Mouse (Mus musculus) left cerebral cortex, postnatal 36 days (tissue): ENCODE results near the gene Fbln1. TPM values are rescaled to one million over a fixed set of nuclear protein-coding genes. Genes with fewer than 3 reads are reported as not detected.
A peak's percentile ranks its signal among the peaks of the same experiment; 100 is the strongest.

ENCODE experiments used
- DNase-seq, 2 experiments: peaks; one replicate each; pipeline ENCODE4 v3.0.0; 2021 to 2022; ENCODE audit warnings: low spot score in 2 of 2, mixed read lengths in 1 of 2
- intact Hi-C: fragments of 180-260 bp; cut with DNase I; formaldehyde crosslinking; loops from one replicate; pipeline ENCODE4 v1.15.1; 2025
- total RNA-seq, 2 experiments: library from RNA; stranded (reverse); gene quantifications; 2 replicates each; pipeline ENCODE4 v1.2.3; 2021

Gene Fbln1
- total RNA-seq, 2 experiments from 2014 or later = 9.0 to 14.4 TPM

DNA sequence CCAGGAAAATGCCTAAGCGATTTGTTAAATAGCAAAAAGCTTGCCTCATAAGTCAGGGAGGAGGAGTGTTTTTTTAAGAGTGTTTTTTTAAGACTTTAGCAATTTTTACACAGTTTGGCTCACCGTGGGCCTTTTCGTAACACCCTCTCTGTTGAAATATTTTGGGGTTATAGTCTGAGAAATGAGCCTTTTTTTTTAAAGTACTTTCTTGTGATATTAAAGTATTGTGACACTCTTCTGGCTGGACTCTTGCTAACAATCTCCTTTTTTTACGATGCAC is 26.4 kb downstream of the Fbln1 start:
- no peak for DNase-seq
- intact Hi-C loops = loop anchor here (5.0 kb wide), 1 partner anchor 80 kb away; no protein-coding TSS in a partner anchor

DNA sequence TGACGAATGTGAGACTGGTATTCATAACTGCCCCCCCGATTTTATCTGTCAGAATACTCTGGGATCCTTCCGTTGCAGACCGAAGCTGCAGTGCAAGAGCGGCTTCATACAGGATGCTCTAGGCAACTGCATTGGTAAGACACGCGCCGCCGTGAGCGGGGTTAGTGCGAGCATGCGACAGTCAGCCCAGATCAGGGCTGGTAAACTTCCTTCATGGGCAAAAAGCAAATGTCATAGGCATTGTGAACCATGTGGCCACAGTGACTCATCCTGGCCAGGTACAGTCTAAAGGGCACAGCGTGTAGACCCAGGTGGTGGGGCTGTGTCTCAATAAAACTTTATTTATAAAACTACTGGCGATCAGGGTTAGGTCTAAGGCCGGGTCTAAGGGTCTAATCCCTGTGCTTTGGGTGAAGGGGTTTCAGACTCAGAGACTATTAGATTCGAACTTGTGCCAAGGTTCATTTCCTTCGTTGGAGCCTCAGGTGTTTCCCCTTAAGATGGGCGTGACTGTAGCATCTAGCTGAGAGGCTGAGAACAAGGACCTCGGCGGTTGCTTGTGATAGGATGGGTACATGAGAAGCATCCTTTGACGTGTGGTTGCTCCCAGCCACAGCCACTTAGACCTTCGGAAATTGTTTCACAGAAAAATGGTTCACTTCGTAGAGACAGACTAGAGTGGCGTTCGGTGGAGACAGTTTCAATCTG is 26.9 kb downstream of the Fbln1 start:
- no peak for DNase-seq
- intact Hi-C loops = loop anchor here (5.0 kb wide), 1 partner anchor 80 kb away; no protein-coding TSS in a partner anchor

DNA sequence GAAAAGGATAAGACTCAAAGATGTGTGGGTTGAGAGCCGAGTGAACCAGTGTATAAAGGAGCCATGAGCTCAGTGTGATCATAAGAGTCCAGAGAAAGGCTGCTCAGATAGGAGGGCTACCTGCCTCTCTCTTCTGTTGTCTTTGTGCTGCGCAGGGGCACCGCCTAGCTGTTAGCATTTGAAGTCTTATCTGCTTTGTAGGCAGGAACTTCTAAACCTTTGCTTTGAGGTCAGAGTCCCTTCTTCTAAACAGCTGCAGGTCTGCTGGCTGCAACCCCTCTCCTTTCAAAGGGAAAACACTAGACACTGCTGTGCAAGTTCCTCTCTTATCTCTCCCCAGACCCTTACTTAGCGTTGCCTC is 27.5 kb downstream of the Fbln1 start:
- intact Hi-C loops = loop anchor here (5.0 kb wide), 1 partner anchor 81 kb away; no protein-coding TSS in a partner anchor
- DNase-seq = no peak

DNA sequence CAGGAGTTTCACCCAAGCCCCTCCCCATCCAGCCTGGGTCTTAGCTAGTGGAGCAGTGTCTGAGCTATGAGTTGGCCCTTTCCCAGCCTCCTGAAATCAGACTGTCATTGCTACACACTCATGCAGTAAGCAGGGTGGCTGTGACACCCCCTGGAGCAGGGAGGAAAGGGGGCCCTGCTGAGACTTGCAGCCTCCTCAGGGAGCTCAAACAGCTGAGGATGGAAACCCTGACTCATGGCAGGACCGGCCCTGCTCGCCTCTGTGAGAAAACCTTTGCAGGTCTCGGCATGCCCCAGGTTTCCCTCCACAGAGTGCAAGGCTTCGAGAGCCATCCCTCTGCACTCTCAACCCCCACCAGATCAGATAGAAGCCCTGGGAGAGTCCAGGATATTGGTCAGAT is 27.9 kb downstream of the Fbln1 start:
- DNase-seq = no peak
- intact Hi-C loops = loop anchor here (5.0 kb wide), 1 partner anchor 81 kb away; no protein-coding TSS in a partner anchor

DNA sequence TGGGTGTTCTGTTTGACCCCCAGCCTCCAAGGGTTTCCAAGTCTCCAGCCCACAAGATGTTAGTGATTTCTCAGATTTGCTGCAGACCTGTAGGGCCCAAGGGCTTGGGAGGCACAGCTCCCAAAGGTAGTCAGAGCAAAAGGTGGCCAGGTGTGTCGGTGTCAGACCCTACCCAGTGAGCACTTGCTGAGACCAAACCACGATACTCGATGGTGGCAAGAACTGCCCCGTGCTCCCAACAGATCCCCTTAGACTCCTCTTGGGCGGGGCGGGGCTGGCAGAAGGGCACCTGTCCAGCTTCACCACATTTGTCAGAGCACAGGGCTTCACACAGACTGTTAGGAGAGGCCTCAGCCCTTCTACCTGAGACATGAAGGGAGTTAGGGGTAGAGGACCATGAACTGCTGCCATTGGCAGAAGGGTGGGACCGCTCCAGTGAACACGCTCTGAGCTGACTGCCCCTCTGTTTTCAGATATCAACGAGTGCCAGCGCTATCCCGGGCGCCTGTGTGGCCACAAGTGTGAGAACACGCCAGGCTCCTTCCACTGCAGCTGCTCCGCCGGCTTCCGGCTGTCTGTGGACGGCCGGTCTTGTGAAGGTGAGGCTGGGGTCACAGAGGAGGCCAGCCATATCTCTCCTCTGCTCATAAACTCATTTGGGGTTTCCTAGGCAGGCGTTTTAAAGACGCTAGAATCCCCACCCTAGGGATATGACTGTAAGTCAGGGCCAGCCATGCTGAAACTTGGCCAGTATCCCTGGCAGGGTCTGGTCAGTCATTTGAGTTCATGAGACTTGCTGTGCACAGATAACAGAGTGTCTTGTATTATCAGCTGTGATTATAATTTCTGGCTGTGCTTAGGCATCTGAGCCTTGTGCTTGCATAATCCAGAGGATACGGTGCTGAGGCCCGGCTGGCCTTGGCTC is 33.3 kb downstream of the Fbln1 start:
- intact Hi-C loops = no loop called here
- DNase-seq = no peak

GRCm38 (mm10) chr15:85240086-85240485 is 34.3 kb downstream of the Fbln1 start:
- DNase-seq = no peak
- intact Hi-C loops = no loop called here

GRCm38 (mm10) chr15:85241856-85242255 is 36.1 kb downstream of the Fbln1 start:
- DNase-seq = no peak
- intact Hi-C loops = no loop called here

- DNase-seq = no peak
- intact Hi-C loops = no loop called here
Observed at GRCm38 (mm10) chr15:85244414-85245161, 38.8 kb downstream of the Fbln1 start.

- no peak for DNase-seq
- intact Hi-C loops = no loop called here
Observed at GRCm38 (mm10) chr15:85245241-85246010, 39.7 kb downstream of the Fbln1 start.

- intact Hi-C loops = no loop called here
- no peak for DNase-seq
Observed at GRCm38 (mm10) chr15:85246016-85246415, 40.3 kb downstream of the Fbln1 start.

DNA sequence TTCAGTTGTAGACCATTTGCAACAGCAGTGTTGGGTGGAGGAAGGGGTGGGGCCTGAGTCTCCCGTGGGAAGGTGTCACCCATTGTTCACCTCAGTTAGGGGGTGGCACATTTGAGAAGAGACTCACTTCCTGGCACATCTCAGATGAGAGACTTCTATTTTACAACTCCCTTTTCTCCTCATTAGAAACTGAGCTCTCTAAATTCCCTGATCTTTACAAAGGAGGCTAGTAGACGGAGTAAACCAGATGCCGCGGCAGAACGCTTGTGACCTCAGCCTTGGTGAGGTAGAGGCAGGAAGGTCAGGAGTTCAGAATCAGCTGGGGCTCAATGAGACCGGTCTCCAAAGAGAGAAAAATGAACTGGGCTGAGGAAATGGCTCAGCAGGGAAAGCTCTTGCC is 41.2 kb downstream of the Fbln1 start:
- DNase-seq = no peak
- intact Hi-C loops = no loop called here

DNA sequence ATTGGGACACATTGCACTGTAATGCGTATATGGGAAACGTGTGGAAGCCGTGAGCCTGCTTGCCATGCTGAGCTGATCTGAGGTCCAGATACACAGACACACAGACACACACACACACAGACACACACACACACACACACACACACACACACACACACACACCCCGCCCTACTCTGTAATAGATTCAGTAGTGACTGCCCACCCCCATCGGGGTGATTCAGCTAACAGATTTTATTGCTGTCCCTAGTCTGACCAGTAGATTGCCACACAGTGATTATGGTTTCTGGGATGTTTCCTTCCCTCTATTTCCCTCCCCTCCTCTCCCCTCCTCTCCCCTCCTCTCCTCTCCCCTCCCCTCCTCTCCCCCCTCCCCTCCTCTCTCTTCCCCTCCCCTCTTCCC is 42.6 kb downstream of the Fbln1 start:
- no peak for DNase-seq
- intact Hi-C loops = no loop called here

- peak; percentile 44 to 52 for DNase-seq
- intact Hi-C loops = loop anchor here (1.0 kb wide), 1 partner anchor 98 kb away; no protein-coding TSS in a partner anchor
Observed at GRCm38 (mm10) chr15:85249252-85249651, 43.5 kb downstream of the Fbln1 start.

DNA sequence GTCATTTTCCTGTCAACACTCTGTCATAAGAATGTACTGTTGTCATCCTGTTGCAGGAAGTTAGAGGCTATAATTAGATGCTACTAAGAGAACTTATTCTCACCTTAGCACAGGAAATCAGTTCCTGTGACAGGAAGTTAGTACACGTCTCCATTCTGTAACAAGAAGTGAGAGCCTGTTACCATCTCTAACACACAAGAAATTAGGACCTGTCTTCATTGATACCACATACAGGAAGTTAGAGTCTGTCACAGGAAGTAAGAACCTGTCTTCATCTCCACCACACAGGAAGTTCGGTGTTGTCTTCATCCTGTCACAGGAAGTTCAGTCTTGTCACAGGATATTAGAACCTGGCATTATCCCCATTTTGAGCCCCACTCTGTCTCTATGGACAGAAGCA is 44.7 kb downstream of the Fbln1 start:
- intact Hi-C loops = no loop called here
- DNase-seq = no peak

DNA sequence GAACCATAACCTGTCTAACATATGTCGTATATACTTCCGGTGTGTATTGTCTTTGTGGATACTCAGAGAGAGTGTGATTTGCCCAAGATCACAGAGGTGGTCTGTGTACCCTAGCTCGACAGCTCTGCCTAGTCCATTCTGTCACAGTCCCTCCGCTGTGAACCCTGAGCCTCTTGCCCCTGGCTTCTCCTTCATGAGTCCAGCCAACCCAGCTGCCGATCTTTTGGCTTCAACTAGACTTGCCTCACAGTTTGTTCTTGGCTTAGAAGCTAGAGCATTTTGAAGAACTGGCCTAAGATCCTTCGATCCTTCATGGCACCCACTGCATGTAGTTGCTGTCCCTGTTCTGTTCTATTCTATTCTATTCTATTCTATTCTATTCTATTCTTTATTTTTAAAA is 46.7 kb downstream of the Fbln1 start:
- DNase-seq = no peak
- intact Hi-C loops = no loop called here

DNA sequence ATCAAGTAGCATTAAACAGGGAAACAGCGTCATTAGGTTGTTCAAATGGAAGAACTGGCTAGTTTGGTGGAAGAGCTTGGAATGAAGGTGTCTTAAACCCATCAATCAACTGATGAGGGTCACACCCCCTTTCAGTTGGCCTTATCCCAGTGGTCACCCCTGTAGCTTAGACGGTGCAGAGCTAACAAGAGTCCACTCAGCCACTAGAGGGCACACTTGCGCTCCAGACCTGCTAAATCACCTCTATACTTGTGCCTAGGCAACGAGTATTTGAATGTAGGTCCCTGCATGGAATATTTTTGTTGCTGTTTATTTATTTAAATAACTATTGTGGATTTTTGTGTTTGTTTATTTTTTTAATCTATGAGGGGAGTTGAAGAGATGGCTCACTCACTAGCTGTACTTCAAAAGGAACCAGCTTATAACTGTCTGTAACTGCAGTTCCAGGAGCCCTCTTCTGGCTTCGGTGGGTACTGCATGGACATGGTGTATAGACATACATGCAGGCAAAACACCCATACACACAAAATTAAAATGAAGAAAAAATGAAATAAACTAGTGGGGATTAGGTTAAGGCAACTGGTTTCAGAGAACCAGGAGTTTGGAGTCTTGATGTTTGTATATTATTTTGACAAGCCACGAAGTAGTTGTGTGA is 52.2 kb downstream of the Fbln1 start:
- intact Hi-C loops = no loop called here
- DNase-seq = no peak

- no peak for DNase-seq
- intact Hi-C loops = loop anchor here (10.0 kb wide), 1 partner anchor 142 kb away; no protein-coding TSS in a partner anchor
Observed at GRCm38 (mm10) chr15:85262805-85263204, 57.1 kb downstream of the Fbln1 start.

DNA sequence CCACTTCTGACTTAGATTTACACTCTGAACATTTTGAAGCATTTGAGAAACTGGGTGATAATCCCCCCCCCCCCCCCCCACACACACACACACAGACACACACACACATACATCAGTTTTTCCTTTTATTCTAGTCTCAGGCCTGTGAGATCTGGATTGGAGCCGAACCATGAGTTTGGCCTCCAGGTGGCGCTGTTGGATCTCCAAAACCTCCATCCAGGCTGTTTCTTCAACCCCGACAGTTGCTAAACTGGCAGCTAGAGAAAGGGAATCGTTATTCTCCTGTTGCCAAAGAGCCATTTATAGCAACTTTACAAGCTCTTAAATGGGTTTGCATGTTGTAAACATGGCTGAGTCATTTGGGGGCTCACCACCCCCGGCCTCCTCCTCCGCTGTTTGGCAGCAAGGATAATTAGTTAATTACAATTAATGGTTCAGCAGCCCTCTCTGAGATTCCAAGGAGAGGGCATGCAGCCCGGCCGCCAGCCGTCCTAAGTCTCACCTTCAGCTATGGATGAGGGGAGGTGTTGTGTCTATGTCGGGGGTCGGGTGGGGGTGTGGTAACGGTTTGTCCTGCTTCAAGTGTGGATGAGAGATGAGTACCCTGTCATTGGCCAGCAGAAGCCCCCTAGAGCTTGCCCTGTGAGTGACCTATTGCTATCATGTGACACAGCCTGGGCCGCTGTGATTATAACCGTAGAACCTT is 61.1 kb downstream of the Fbln1 start:
- DNase-seq = peak; percentile 84 to 87
- intact Hi-C loops = loop anchor here (1.0 to 10.0 kb wide), 3 partner anchors 48 to 316 kb away; no protein-coding TSS in a partner anchor
